In genomic region chr4:131918711-131919500, GRCm38 (mm10) we compare ENCODE assay signal across 10 mouse cellular contexts. TPM values are rescaled to one million over a fixed set of nuclear protein-coding genes. Genes with fewer than 3 reads are reported as not detected.
DNase-seq lines count a peak whose midpoint lies in the region; ATAC-seq and TF ChIP-seq lines count a peak whose summit lies in the region.
"Had no signal": no experiment of that assay in that cellular context is flagged by ENCODE, and none has a peak within 500 bp of the region (broad histone marks: within the 10 kb centered on the region; RNA-seq: fewer than 3 reads in every experiment).

No protein-coding gene starts in this region.

- TF ChIP-seq EP300 in stomach, postnatal 0 days (optimal IDR thresholded peaks at IDR 0.05), result no peak

- no peak overlapping the region for H3K9ac ChIP-seq in midbrain, embryonic 11.5 days (ENCODE audit: low read length)
- no peak overlapping the region for H3K9ac ChIP-seq in midbrain, postnatal 0 days (replicated peaks; ENCODE audit: low read length, poor library complexity, severe bottlenecking)
- H3K9ac ChIP-seq in heart, embryonic 11.5 days (ENCODE audit: low read depth, low read length), result peak overlapping the region; percentile 28
- H3K9ac ChIP-seq in stomach, postnatal 0 days (ENCODE audit: low read length), result no peak overlapping the region
- H3K9ac ChIP-seq: forebrain, embryonic 15.5 days; midbrain, embryonic 13.5 days had no signal

- no peak overlapping the region for H3K27ac ChIP-seq in midbrain, embryonic 11.5 days (ENCODE audit: low read depth, low read length)
- H3K27ac ChIP-seq in midbrain, postnatal 0 days (ENCODE audit: low read depth, low read length), result no peak overlapping the region
- H3K27ac ChIP-seq in heart, embryonic 11.5 days (ENCODE audit: low read depth, low read length), result peak overlapping the region; percentile 89
- H3K27ac ChIP-seq in stomach, postnatal 0 days (replicated peaks), result no peak overlapping the region
- H3K27ac ChIP-seq: forebrain, embryonic 15.5 days; midbrain, embryonic 13.5 days had no signal

- whole genome bisulfite sequencing in midbrain, embryonic 11.5 days, result 8% methylated on average over 15 of the region's 15 CpGs
- WGBS in midbrain, postnatal 0 days, result 32% methylated on average over 15 of the region's 15 CpGs
- WGBS in heart, embryonic 11.5 days (ENCODE audit: insufficient replicate concordance), result 4% methylated on average over 15 of the region's 15 CpGs
- 29% methylated on average over 15 of the region's 15 CpGs for WGBS in stomach, postnatal 0 days

- peak; percentile 88 for DNase-seq in midbrain, embryonic 11.5 days (ENCODE audit: low spot score, missing footprints)
- no peak for DNase-seq in midbrain, postnatal 0 days (ENCODE audit: low spot score)
- peak; percentile 56 to 67 for DNase-seq in kidney, postnatal 4 days
- no peak for DNase-seq in stomach, postnatal 0 days (ENCODE audit: low spot score)
- DNase-seq in thymus, postnatal 10 days (ENCODE audit: low spot score in 2 of 2), result no peak
- DNase-seq in right cerebral cortex, adult 2 months (ENCODE audit: low spot score in 2 of 2), result no peak
- no peak for DNase-seq in layer of hippocampus, postnatal 10 days (ENCODE audit: low spot score in 2 of 2)

- no peak overlapping the region for H3K4me2 ChIP-seq in midbrain, embryonic 11.5 days
- H3K4me2 ChIP-seq in midbrain, postnatal 0 days (ENCODE audit: low read depth, low read length, poor library complexity, severe bottlenecking), result no peak overlapping the region
- H3K4me2 ChIP-seq in heart, embryonic 11.5 days, result peak overlapping the region; percentile 86
- no peak overlapping the region for H3K4me2 ChIP-seq in stomach, postnatal 0 days (replicated peaks; ENCODE audit: low read depth)
- H3K4me2 ChIP-seq: forebrain, embryonic 15.5 days; midbrain, embryonic 13.5 days had no signal

- ATAC-seq in midbrain, embryonic 11.5 days (ENCODE audit: low FRiP score), result no peak
- no peak for ATAC-seq in midbrain, postnatal 0 days (ENCODE audit: low FRiP score)
- peak; percentile 65 for ATAC-seq in heart, embryonic 11.5 days (replicated peaks; ENCODE audit: insufficient number of reproducible peaks, low FRiP score, low TSS enrichment)
- peak; percentile 23; the same call in 1 of the 2 replicates for ATAC-seq in stomach, postnatal 0 days (ENCODE audit: low FRiP score, low TSS enrichment)
- ATAC-seq: forebrain, embryonic 15.5 days; midbrain, embryonic 13.5 days had no signal

- peaks cover 7% of the 10 kb centered on the region; the same call in 1 of the 2 replicates for H3K36me3 ChIP-seq in midbrain, embryonic 11.5 days (ENCODE audit: control insufficient read depth, insufficient read depth, low read length)
- H3K36me3 ChIP-seq in midbrain, postnatal 0 days (ENCODE audit: insufficient read depth, low read length), result no peaks in the 10 kb centered on the region
- no peaks in the 10 kb centered on the region for H3K36me3 ChIP-seq in heart, embryonic 11.5 days (ENCODE audit: control insufficient read depth, insufficient read depth, low read length)
- H3K36me3 ChIP-seq in stomach, postnatal 0 days (ENCODE audit: control insufficient read depth, insufficient read depth, low read length), result no peaks in the 10 kb centered on the region

- peaks cover 44% of the 10 kb centered on the region for H3K4me1 ChIP-seq in midbrain, embryonic 11.5 days (ENCODE audit: control insufficient read depth, insufficient read depth, low read length)
- H3K4me1 ChIP-seq in midbrain, postnatal 0 days (ENCODE audit: insufficient read depth, low read length), result peaks cover 6% of the 10 kb centered on the region; the same call in 1 of the 2 replicates
- peaks cover 61% of the 10 kb centered on the region for H3K4me1 ChIP-seq in heart, embryonic 11.5 days (ENCODE audit: control insufficient read depth, insufficient read depth, low read length)
- 0 out of 2 replicates have a peak, but pooled peaks cover 5% of the 10 kb centered on the region for H3K4me1 ChIP-seq in stomach, postnatal 0 days (replicated peaks; ENCODE audit: control insufficient read depth, insufficient read depth)

- no peaks in the 10 kb centered on the region for H3K9me3 ChIP-seq in midbrain, embryonic 11.5 days (ENCODE audit: control insufficient read depth, low read length)
- no peaks in the 10 kb centered on the region for H3K9me3 ChIP-seq in midbrain, postnatal 0 days (ENCODE audit: low read length)
- no peaks in the 10 kb centered on the region for H3K9me3 ChIP-seq in heart, embryonic 11.5 days (replicated peaks; ENCODE audit: control insufficient read depth, low read length)
- H3K9me3 ChIP-seq in stomach, postnatal 0 days (ENCODE audit: control insufficient read depth, low read length), result no peaks in the 10 kb centered on the region
- H3K9me3 ChIP-seq: forebrain, embryonic 15.5 days; midbrain, embryonic 13.5 days had no signal

- no peak for TF ChIP-seq CTCF in midbrain, postnatal 0 days (IDR thresholded peaks at IDR 0.05)
- no peak for TF ChIP-seq CTCF in stomach, postnatal 0 days (IDR thresholded peaks at IDR 0.05; ENCODE audit: low read depth)

- H3K27me3 ChIP-seq in midbrain, embryonic 11.5 days (ENCODE audit: control insufficient read depth, insufficient read depth, low read length), result peaks cover 86% of the 10 kb centered on the region
- peaks cover 58% of the 10 kb centered on the region for H3K27me3 ChIP-seq in midbrain, postnatal 0 days (ENCODE audit: insufficient read depth, low read length)
- H3K27me3 ChIP-seq in heart, embryonic 11.5 days (ENCODE audit: control insufficient read depth, insufficient read depth, low read length), result peaks cover 30% of the 10 kb centered on the region
- H3K27me3 ChIP-seq in stomach, postnatal 0 days (ENCODE audit: control insufficient read depth, insufficient read depth, low read length), result peaks cover 5% of the 10 kb centered on the region; the same call in 1 of the 2 replicates

- no peak overlapping the region for H3K4me3 ChIP-seq in midbrain, embryonic 11.5 days (ENCODE audit: low read depth, low read length)
- H3K4me3 ChIP-seq in midbrain, postnatal 0 days (ENCODE audit: low read depth, low read length), result no peak overlapping the region
- H3K4me3 ChIP-seq in heart, embryonic 11.5 days (ENCODE audit: low read depth, low read length), result peak overlapping the region; percentile 16; the same call in 1 of the 2 replicates
- H3K4me3 ChIP-seq in stomach, postnatal 0 days (ENCODE audit: low read depth, low read length), result no peak overlapping the region
- H3K4me3 ChIP-seq: forebrain, embryonic 15.5 days; midbrain, embryonic 13.5 days had no signal

RNA-seq across cellular contexts. Expression of gene Tmem200b, which starts 2.7 kb away (rescaled TPM):
- 0.79 and 0.84 TPM in 2 replicates for polyA plus RNA-seq in midbrain, embryonic 11.5 days (2014; fragmentation: Nextera tagmentation; extraction: Ambion mirVana)
- total RNA-seq in midbrain, postnatal 0 days (2014; rRNA removed), result 1.0 and 4.3 TPM in 2 replicates
- 0.22 and 0.28 TPM in 2 replicates for polyA plus RNA-seq in midbrain, postnatal 0 days (2015; fragmentation: Nextera tagmentation; extraction: Ambion mirVana)
- 3.3 and 4.1 TPM in 2 replicates for polyA plus RNA-seq in heart, embryonic 11.5 days (2014; fragmentation: Nextera tagmentation; extraction: Ambion mirVana)
- polyA plus RNA-seq in stomach, postnatal 0 days (2015; fragmentation: Nextera tagmentation; extraction: Ambion mirVana), result 1.8 and 3.2 TPM in 2 replicates
- total RNA-seq in layer of hippocampus, postnatal 10 days (2021), result 1 to 10 TPM; 1.8 to 2.4 TPM
- polyA plus RNA-seq: midbrain, embryonic 13.5 days had no signal

RNA-seq across cellular contexts. Expression of gene Srsf4, which starts 45.5 kb away (rescaled TPM):
- 144 and 157 TPM in 2 replicates for polyA plus RNA-seq in midbrain, embryonic 11.5 days (2014; fragmentation: Nextera tagmentation; extraction: Ambion mirVana)
- 29.3 and 30.2 TPM in 2 replicates for total RNA-seq in midbrain, postnatal 0 days (2014; rRNA removed)
- polyA plus RNA-seq in midbrain, postnatal 0 days (2015; fragmentation: Nextera tagmentation; extraction: Ambion mirVana), result 82.6 and 86.2 TPM in 2 replicates
- polyA plus RNA-seq in heart, embryonic 11.5 days (2014; fragmentation: Nextera tagmentation; extraction: Ambion mirVana), result 67.9 and 76.7 TPM in 2 replicates
- polyA plus RNA-seq in stomach, postnatal 0 days (2015; fragmentation: Nextera tagmentation; extraction: Ambion mirVana), result 36.5 and 38.3 TPM in 2 replicates
- total RNA-seq in layer of hippocampus, postnatal 10 days (2021), result 10 to 100 TPM; 74.4 to 77.1 TPM

Comparison
In these comparisons a context has a peak if more than half of its experiments do, and no peak if none do; other contexts are left out.
1. DNase-seq: peak in midbrain, embryonic 11.5 days (single experiment) and kidney, postnatal 4 days (2 of 2); none in midbrain, postnatal 0 days (single experiment), stomach, postnatal 0 days (single experiment), thymus, postnatal 10 days (0 of 2), right cerebral cortex, adult 2 months (0 of 2) and layer of hippocampus, postnatal 10 days (0 of 2).
2. ATAC-seq: peak in heart, embryonic 11.5 days (single experiment) and stomach, postnatal 0 days (single experiment); none in midbrain, embryonic 11.5 days (single experiment) and midbrain, postnatal 0 days (single experiment).